Mouse (Mus musculus) lung, adult 18-20 months (tissue): ENCODE measurements at regions not wholly inside any gene's neighbourhood (a gene's known extent, or its start where the extent isn't known, plus 50 kb on each side); places are given as distances from the start of the nearest gene placed in this dataset.

Experiments
- DNase-seq, 2 experiments: peaks; one replicate each; pipeline ENCODE4 v3.0.0; 2022; ENCODE audit warnings: mixed read lengths in 2 of 2

DNA sequence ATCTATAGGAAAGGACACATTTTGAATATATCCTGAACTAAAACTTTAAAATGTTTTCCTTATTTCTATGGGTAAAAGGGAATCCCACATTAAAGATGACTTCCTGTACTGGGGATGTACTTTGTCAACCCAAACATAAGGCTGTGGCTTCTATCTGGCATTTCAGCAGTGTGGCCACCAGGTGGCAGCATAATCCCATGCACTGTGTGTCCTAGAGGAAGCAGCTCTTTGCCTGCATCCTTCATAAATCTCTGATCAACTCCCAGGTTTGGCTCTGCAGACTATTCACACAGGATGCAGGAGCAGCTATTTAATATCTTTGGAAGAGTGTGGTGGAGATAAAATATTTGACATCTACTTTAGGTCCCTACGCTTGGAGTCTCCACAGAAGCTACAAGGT lies 59.1 kb downstream of the Bmp15 start:
- peak; percentile 25 to 31 for DNase-seq

DNA sequence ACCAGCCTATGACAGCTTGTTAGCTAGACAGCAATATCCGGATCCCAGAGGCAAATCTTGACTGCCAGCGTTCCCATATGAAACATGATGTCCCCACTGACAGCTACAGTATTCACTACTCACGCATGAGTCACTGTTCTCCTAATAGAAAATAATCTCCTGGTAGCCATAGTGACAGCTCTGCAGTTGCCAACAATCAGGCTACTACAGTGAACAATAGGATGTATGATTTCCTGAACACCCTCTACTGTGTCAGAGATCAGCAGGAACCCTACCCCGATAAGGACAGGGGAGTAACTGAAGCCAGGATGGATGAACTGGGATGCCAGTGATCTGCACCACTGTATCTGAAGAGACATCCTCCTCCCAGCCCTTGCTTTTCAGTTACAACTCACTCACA lies 62.0 kb downstream of the Bmp15 start:
- no peak for DNase-seq

DNA sequence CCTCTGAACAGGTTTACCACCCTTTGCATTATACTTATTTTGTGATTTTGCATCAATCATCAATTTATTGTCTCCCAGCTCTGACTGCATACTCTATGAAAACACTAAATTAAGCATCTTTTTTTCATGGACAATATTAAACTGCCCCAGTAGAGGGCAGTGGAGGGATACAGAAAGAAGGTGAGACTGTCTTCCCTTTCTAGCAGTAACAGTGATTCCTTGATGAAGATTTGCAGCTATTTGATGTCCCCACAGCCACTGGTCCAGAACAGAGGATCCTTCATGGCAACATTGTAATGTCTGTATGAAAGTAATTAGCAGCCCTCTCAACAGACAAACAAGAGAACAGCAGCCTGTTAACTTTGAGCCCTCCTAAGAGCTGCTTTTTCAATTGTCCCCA lies 66.5 kb downstream of the Bmp15 start:
- DNase-seq, result no peak

DNA sequence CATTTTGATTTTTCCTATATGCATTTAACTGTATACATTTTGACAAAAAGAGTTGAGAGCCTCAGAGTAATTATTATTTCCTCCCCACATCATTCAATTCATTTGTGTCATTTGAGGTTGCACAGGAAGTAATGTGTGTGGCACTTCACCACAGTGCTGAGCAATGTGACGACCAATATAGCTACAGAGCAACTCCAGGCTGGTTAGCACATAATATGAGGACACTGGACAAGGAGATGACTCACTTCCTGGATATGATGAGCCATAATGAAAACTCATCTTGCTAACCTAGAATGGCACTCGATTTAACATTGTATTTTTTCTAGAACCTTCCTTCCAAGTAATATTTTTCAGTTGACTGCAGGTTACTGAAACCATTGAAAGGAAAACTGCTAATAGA lies 67.6 kb downstream of the Bmp15 start:
- DNase-seq, result no peak
